Mouse (Mus musculus) kidney, adult 10 weeks (tissue): ENCODE measurements around the gene Cyp2a5. TPM values are rescaled to one million over a fixed set of nuclear protein-coding genes. Genes with fewer than 3 reads are reported as not detected.

Source experiments
- polyA plus RNA-seq: library from polyadenylated mRNA; stranded (reverse); fragments of 350-450 nt; fragmentation: Illumina TruSeq; extraction: RNeasy Lipid Tissue Mini Kit (QIAGEN cat#74804); gene quantifications from one replicate; pipeline ENCODE4 v1.2.3, GENCODE M21; 2014; ENCODE audit warnings: low read depth, low replicate concordance

The Cyp2a5 gene
- 53.5 TPM for polyA plus RNA-seq

DNA sequence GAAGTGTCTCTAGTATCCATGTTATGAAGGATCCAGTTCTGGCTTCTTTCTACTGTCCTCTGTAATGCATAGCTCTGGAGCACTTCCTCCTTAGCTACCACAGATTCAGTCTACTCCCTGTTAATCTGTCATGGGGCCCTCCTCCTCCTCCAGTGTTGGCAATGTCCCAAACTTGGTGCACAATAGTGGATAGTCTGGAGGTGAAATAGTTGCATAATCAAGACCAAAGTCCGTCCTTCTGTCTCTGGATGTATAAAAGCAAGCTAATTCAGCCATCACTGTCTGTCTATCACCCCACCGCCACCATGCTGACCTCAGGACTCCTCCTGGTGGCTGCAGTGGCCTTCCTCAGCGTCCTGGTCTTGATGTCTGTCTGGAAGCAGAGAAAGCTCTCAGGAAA lies at the start of gene Cyp2a5:
Gene Cyp2a5, plus strand, starts transcription at position 247 of the 400 bp plus-strand sequence.

DNA sequence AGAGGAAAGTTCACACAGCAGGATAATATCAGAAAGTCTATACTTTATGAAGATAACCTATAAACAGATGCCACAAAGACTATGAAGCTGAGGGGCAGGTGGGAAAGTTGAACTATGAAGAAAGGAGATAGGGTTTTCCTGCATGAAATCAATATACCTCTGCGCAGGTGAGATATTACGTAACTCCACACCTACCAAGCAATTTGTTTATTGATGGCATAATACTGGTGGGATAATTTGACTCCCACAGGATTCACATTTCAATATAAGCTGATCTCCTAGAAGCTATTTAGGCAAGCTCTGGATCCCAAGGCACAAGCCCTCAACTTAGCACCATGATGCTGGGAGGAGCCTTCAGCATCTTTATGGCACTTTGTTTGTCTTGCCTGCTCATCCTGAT lies 26.5 kb upstream of the Cyp2a5 start, which contains the start of gene Cyp2g1:
Gene Cyp2g1, plus strand, starts transcription at position 301 of the 400 bp plus-strand sequence.

Other genes with a start within 250 kb of the Cyp2a5 start
- not detected for gene Vmn1r185, start 216.8 kb upstream of the Cyp2a5 start, polyA plus RNA-seq
- not detected for gene Cyp2b23, start 148.9 kb upstream of the Cyp2a5 start, polyA plus RNA-seq
- not detected for gene Cyp2b19, start 78.2 kb upstream of the Cyp2a5 start, polyA plus RNA-seq
- gene Cyp2g1, start 26.4 kb upstream of the Cyp2a5 start, polyA plus RNA-seq = not detected
- gene Cyp2a22, start 104.1 kb downstream of the Cyp2a5 start, polyA plus RNA-seq = not detected
- gene Cyp2a12, start 193.8 kb downstream of the Cyp2a5 start, polyA plus RNA-seq = not detected